Mouse (Mus musculus) lung, postnatal 0 days (tissue): Measurements from ENCODE around the gene Sestd1.

Experiments
- CTCF ChIP-seq: IDR thresholded peaks from 2 replicates; pipeline ENCODE4 v1.5.1; 2016; ENCODE audit warnings: antibody characterized with exemption, mild to moderate bottlenecking
- EP300 ChIP-seq: IDR thresholded peaks from 2 replicates; pipeline ENCODE4 v1.6.1; 2016; ENCODE audit warnings: antibody characterized with exemption, mild to moderate bottlenecking, control low read depth

DNA sequence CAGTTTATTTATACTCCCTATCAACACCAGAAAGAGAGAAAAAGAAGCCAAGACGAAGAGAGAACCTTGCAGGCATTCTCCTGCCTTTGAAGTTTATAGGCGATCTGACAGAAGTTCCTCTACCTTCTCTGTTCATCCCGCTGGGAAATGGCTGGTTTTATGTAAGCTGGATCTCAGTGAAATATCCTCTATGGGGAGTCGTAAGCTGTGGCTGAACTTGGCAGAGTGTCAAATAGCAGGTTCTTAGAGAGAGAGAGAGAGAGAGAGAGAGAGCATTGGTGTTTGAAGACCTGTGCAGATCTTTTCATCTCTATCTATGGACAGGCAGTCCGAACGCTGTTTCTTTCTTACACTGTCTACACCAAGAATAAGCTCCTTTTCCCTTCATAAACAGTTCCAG, 107.0 kb downstream of the Sestd1 start:
- TF ChIP-seq CTCF, result no peak
- TF ChIP-seq EP300, result no peak
